Mouse (Mus musculus): ENCODE data around the gene Mast3. TPM values are rescaled to one million over a fixed set of nuclear protein-coding genes. Genes with fewer than 3 reads are reported as not detected.

The Mast3 gene
- polyA plus RNA-seq, 1 experiment: 71.9 TPM

DNA sequence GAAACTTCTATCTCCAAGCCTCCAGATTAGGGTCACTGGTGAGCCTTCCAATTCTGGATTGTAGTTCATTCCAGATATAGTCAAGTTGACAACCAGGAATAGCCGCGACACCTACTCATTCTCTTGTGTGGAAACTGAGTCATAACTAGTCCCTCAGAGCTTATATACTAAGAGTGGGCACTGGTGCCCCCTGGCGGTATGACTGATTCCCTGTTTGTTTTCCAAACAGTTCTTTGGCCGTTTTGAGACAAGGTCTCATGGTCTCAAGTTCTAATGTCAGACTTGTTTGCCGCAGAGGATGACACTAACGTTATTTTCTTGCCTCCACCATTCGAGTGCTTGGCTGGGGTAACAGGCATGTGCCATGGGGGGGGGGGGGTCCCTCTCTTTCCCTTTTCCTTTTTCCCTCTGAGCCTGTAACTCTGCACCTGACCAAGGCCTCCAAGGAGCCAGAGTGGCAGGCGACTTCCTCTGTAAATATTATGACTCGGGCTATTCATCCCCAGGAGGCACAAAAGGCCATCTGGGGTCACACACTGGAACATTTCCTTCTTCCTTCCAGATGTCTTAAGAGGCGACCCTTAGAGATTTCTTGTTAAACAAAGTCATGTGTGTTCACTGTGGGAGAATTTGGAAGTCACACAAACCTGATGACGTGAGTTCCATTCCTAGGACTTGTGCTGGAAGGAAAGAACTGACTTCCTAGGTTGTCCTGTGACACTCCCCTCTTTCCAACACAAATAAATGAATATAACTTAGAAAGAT, 52.7 kb downstream of the Mast3 start:
- no peak overlapping the region for H3K4me3 ChIP-seq (ENCODE audit: low read depth, low read length)
- 16% methylated on average over 11 of the region's 11 CpGs for WGBS
- TF ChIP-seq POLR2A (IDR thresholded peaks at IDR 0.05; ENCODE audit: low read depth, low read length) (no peak), CTCF (IDR thresholded peaks at IDR 0.05; ENCODE audit: extremely low read depth, insufficient read length, insufficient replicate concordance, low read depth, low read length) (peak; percentile 35; the same call in 1 of the 2 replicates)
- H3K36me3 ChIP-seq (ENCODE audit: control insufficient read depth, insufficient read depth, low read length): peaks cover 8% of the 10 kb centered on the region; the same call in 1 of the 2 replicates
- peak overlapping the region; percentile 81 for H3K27ac ChIP-seq (ENCODE audit: insufficient read depth, low read depth, low read length)
- peaks cover 12% of the 10 kb centered on the region for H3K4me1 ChIP-seq (ENCODE audit: control insufficient read depth, insufficient read depth, insufficient read length, low read length)
- no peaks in the 10 kb centered on the region for H3K27me3 ChIP-seq (ENCODE audit: control insufficient read depth, insufficient read depth, low read length)

DNA sequence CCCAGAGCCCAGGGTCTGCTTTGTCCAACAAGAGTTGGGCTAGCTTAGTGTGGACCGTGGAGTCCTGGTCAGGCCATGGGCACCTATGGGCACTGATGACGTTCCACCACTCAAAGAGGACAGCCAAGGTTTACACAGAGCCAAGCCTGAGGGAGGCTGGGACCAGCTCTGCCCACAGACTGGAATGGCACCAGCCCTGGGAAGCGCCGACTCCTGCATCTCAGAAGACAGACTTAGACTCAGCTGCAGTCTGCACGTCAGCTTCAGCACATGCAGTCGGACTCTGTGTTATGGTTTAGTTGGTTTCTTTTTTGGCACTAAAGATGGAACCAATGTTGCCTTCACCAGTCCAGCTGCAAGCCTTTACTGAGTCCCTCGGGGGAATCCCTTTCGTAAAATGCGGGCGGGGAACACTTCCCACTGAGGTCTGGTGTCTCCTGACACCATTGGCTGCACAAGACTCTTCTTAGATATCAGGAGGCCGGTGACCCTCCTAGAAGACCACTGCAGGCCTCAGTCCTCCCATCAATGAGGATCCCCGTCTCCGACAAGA, 54.6 kb downstream of the Mast3 start:
- Histone ChIP-seq H3K4me1 (ENCODE audit: control insufficient read depth, insufficient read depth, insufficient read length, low read length) (peaks cover 7% of the 10 kb centered on the region), H3K4me3 (ENCODE audit: low read depth, low read length) (no peak overlapping the region), H3K36me3 (ENCODE audit: control insufficient read depth, insufficient read depth, low read length) (no peaks in the 10 kb centered on the region), H3K27me3 (ENCODE audit: control insufficient read depth, insufficient read depth, low read length) (peaks cover 15% of the 10 kb centered on the region), H3K27ac (ENCODE audit: insufficient read depth, low read depth, low read length) (no peak overlapping the region)
- TF ChIP-seq CTCF (IDR thresholded peaks at IDR 0.05; ENCODE audit: extremely low read depth, insufficient read length, insufficient replicate concordance, low read depth, low read length): no peak
- no peak for TF ChIP-seq POLR2A (IDR thresholded peaks at IDR 0.05; ENCODE audit: low read depth, low read length)
- 85% methylated on average over 13 of the region's 13 CpGs for WGBS

DNA sequence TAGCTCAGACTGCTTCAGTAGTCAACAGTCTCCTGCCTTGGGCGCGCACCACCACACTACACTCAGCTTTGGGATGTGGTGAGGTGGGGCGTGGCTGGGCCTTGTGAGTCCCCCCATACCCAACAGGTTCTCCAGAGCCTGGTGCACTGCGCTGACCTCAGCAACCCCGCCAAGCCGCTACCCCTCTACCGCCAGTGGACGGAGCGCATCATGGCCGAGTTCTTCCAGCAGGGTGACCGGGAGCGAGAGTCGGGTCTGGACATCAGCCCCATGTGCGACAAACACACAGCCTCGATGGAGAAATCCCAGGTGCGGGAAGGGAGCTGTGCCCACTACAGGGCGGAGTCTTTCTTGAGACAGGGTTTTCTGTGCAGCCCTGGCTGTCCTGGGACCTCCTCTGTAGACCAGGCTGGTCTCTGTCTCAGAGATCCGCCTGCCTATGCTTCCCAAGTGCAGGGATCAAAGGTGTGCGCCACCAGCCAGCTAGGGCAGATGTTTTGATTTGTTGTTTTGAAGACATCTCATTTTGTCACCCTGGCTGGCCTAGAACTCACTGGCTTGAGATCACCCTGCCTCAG, 55.7 kb downstream of the Mast3 start:
- H3K4me3 ChIP-seq (ENCODE audit: low read depth, low read length): no peak overlapping the region
- H3K36me3 ChIP-seq (ENCODE audit: control insufficient read depth, insufficient read depth, low read length): no peaks in the 10 kb centered on the region
- 80% methylated on average over 19 of the region's 19 CpGs for WGBS
- TF ChIP-seq CTCF (IDR thresholded peaks at IDR 0.05; ENCODE audit: extremely low read depth, insufficient read length, insufficient replicate concordance, low read depth, low read length): no peak
- TF ChIP-seq POLR2A (IDR thresholded peaks at IDR 0.05; ENCODE audit: low read depth, low read length): no peak
- peaks cover 17% of the 10 kb centered on the region for H3K27me3 ChIP-seq (ENCODE audit: control insufficient read depth, insufficient read depth, low read length)
- peaks cover 5% of the 10 kb centered on the region for H3K4me1 ChIP-seq (ENCODE audit: control insufficient read depth, insufficient read depth, insufficient read length, low read length)
- H3K27ac ChIP-seq (ENCODE audit: insufficient read depth, low read depth, low read length): no peak overlapping the region

DNA sequence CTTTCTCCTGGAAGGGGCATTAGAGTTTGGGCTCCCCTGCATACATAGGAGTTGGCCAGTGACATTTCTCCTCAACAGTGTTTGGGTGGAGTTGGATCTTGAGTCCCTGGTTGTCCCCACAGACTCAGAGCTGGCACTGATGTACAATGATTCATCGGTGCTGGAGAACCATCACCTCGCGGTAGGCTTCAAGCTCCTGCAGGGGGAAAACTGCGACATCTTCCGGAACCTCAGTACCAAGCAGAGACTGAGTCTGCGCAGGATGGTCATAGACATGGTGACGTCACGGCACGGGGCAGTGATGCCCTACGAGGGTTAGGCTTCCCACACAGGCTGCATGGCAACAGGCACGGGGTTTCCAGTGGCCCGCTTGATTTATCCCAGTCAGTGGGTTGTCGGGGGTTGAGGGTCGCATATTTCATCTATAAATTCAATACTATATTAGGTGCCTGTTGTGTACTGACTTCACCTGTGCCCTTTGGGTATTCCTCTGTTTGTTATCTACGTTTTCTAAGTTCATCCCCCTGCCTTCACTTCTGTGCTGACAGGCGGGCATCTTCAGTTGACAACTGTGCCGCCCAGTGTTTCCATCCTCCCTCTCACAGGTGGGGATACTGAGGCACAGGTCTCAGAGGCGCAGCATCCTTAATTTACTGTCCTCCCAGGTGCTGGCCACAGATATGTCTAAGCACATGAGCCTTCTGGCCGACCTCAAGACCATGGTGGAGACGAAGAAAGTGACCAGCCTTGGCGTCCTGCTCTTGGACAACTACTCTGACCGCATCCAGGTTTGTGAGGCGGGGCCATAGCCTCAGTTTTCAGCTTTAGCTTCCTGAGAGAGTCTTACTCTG, 56.4 kb downstream of the Mast3 start:
- Histone ChIP-seq H3K36me3 (ENCODE audit: control insufficient read depth, insufficient read depth, low read length) (no peaks in the 10 kb centered on the region), H3K4me1 (ENCODE audit: control insufficient read depth, insufficient read depth, insufficient read length, low read length) (peaks cover 12% of the 10 kb centered on the region), H3K4me3 (ENCODE audit: low read depth, low read length) (no peak overlapping the region), H3K27ac (ENCODE audit: insufficient read depth, low read depth, low read length) (no peak overlapping the region), H3K27me3 (ENCODE audit: control insufficient read depth, insufficient read depth, low read length) (peaks cover 20% of the 10 kb centered on the region)
- 84% methylated on average over 23 of the region's 23 CpGs for WGBS
- TF ChIP-seq POLR2A (IDR thresholded peaks at IDR 0.05; ENCODE audit: low read depth, low read length): no peak
- TF ChIP-seq CTCF (IDR thresholded peaks at IDR 0.05; ENCODE audit: extremely low read depth, insufficient read length, insufficient replicate concordance, low read depth, low read length): no peak

DNA sequence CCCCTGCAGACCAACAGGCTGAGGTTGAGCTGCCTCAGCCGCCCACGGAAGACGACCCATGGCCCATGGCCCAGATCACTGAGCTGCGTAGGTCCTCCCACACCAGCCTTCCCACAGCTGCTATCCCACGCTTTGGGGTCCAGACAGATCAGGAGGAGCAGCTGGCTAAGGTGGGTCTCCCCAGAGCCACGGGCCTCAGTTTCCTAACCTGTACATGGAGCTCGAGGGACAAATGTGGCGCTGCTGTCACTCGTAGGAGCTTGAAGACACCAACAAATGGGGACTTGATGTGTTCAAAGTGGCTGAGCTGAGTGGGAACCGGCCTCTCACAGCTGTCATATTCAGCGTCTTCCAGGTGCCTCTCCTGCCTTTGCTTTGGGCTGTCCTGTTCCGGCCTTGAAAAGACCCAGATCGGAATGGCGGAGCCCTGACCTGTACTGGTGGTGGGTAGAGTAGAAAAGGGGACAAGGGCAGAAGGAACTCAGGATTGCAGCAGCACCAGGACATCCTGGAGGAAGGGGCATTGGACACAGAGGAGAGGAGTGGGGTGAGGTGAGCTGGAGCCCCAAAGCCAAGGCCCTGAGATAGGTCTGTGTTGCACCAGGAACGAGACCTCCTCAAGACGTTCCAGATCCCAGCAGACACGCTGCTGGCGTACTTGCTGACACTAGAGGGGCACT, 57.5 kb downstream of the Mast3 start:
- H3K4me3 ChIP-seq (ENCODE audit: low read depth, low read length): no peak overlapping the region
- H3K27ac ChIP-seq (ENCODE audit: insufficient read depth, low read depth, low read length): no peak overlapping the region
- WGBS: 85% methylated on average over 18 of the region's 18 CpGs
- H3K4me1 ChIP-seq (ENCODE audit: control insufficient read depth, insufficient read depth, insufficient read length, low read length): peaks cover 11% of the 10 kb centered on the region
- no peaks in the 10 kb centered on the region for H3K36me3 ChIP-seq (ENCODE audit: control insufficient read depth, insufficient read depth, low read length)
- no peak for TF ChIP-seq POLR2A (IDR thresholded peaks at IDR 0.05; ENCODE audit: low read depth, low read length)
- peaks cover 26% of the 10 kb centered on the region for H3K27me3 ChIP-seq (ENCODE audit: control insufficient read depth, insufficient read depth, low read length)

DNA sequence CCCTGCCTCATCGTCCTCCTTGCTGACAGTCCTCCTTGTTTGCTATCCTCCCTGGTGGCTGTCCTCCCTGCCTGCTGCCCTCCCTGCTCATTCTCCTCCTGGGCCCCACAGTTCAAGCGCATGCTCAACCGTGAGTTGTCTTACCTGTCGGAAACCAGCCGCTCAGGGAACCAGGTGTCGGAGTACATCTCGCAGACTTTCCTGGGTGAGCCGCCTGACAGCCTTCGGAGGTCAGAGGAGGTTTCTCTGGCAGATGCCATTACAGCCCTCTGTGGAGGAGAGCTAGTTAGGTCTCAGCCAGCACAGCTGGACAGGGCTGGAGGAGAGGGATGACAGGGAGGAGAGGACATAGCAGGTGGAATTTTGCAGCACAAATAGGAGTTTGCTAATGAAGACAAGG, 58.2 kb downstream of the Mast3 start:
- TF ChIP-seq CTCF (IDR thresholded peaks at IDR 0.05; ENCODE audit: extremely low read depth, insufficient read length, insufficient replicate concordance, low read depth, low read length) (no peak), POLR2A (IDR thresholded peaks at IDR 0.05; ENCODE audit: low read depth, low read length) (no peak)
- Histone ChIP-seq H3K27me3 (ENCODE audit: control insufficient read depth, insufficient read depth, low read length) (peaks cover 33% of the 10 kb centered on the region), H3K36me3 (ENCODE audit: control insufficient read depth, insufficient read depth, low read length) (no peaks in the 10 kb centered on the region), H3K4me1 (ENCODE audit: control insufficient read depth, insufficient read depth, insufficient read length, low read length) (peaks cover 11% of the 10 kb centered on the region), H3K27ac (ENCODE audit: insufficient read depth, low read depth, low read length) (no peak overlapping the region), H3K4me3 (ENCODE audit: low read depth, low read length) (no peak overlapping the region)
- WGBS: 45% methylated on average over 9 of the region's 9 CpGs

All from small intestine, adult 2 months (tissue).